Mouse (Mus musculus) hindbrain, embryonic 16.5 days (tissue): ENCODE measurements around the gene Ktn1. TPM values are rescaled to one million over a fixed set of nuclear protein-coding genes. Genes with fewer than 3 reads are reported as not detected.

Experiments used
- ATAC-seq: fragments of 200-750 bp; cut with Nextera tagmentation; 2 replicates; pipeline ENCODE4 v1.8.0; 2017; ENCODE audit warnings: moderate TSS enrichment, moderate library complexity
- H3K27ac ChIP-seq: fragments of 300-500 bp; sonication (generic); 2 replicates; pipeline ENCODE4 v1.5.1; 2014; ENCODE audit warnings: low read depth, mild to moderate bottlenecking, control low read depth, low read length, moderate library complexity
- H3K27me3 ChIP-seq: fragments of 300-500 bp; sonication (generic); replicated peaks from 2 replicates; pipeline ENCODE4 v1.6.1; 2014; ENCODE audit warnings: low read length; ENCODE audit not compliant: control insufficient read depth, insufficient read depth
- H3K36me3 ChIP-seq: fragments of 300-500 bp; sonication (generic); 2 replicates; pipeline ENCODE4 v1.6.1; 2014; ENCODE audit warnings: mild to moderate bottlenecking, low read length, moderate library complexity, mixed read lengths; ENCODE audit not compliant: control insufficient read depth, insufficient read depth
- H3K4me1 ChIP-seq: fragments of 300-500 bp; sonication (generic); 2 replicates; pipeline ENCODE4 v1.6.1; 2014; ENCODE audit warnings: low read depth, low read length; ENCODE audit not compliant: control insufficient read depth, insufficient read depth
- H3K4me2 ChIP-seq: fragments of 300-500 bp; sonication (generic); 2 replicates; pipeline ENCODE4 v1.6.1; 2014; ENCODE audit warnings: mild to moderate bottlenecking, low read length, control low read depth, moderate library complexity
- H3K4me3 ChIP-seq: fragments of 300-500 bp; sonication (generic); 2 replicates; pipeline ENCODE4 v1.5.1; 2014; ENCODE audit warnings: mild to moderate bottlenecking, low read length, control low read depth, moderate library complexity
- H3K9ac ChIP-seq: fragments of 300-500 bp; sonication (generic); 2 replicates; pipeline ENCODE4 v1.6.1; 2014; ENCODE audit warnings: low read depth, mild to moderate bottlenecking, control low read depth, low read length, moderate library complexity
- H3K9me3 ChIP-seq: fragments of 300-500 bp; sonication (generic); 2 replicates; pipeline ENCODE4 v1.6.1; 2014; ENCODE audit warnings: mild to moderate bottlenecking, low read length, moderate library complexity; ENCODE audit not compliant: control insufficient read depth
- WGBS: fragments of 180-500 bp; shearing (Covaris S2); extraction: QIAGEN DNeasy Blood & Tissue Kit; methylation state at CpG from one replicate; pipeline ENCODE4 v1.1.7; 2014; 5-methylcytosine and 5-hydroxymethylcytosine counted together
- polyA plus RNA-seq: library from polyadenylated mRNA; unstranded; fragments of >200 nt; fragmentation: Nextera tagmentation; extraction: Ambion mirVana; gene quantifications from 2 replicates; pipeline ENCODE4 v1.2.1, GENCODE M21; 2015

Gene Ktn1
- polyA plus RNA-seq, 1 experiment from 2014 or later = 56.3 TPM

- WGBS = 78% methylated on average over 7 of the region's 7 CpGs
- Histone ChIP-seq H3K27ac (no peak overlapping the region), H3K9me3 (no peaks in the 10 kb centered on the region), H3K4me3 (no peak overlapping the region), H3K9ac (no peak overlapping the region), H3K4me1 (peaks cover 4% of the 10 kb centered on the region), H3K4me2 (no peak overlapping the region), H3K36me3 (no peaks in the 10 kb centered on the region), H3K27me3 (no peaks in the 10 kb centered on the region)
- peak; percentile 65 for ATAC-seq
These were observed 13.4 kb upstream of the Ktn1 start for GRCm38 (mm10) chr14:47634846-47635245.

- ATAC-seq = no peak
- no peaks in the 10 kb centered on the region for H3K36me3 ChIP-seq
- no peaks in the 10 kb centered on the region for H3K27me3 ChIP-seq
- H3K4me3 ChIP-seq = no peak overlapping the region
- H3K9me3 ChIP-seq = no peaks in the 10 kb centered on the region
- 80% methylated on average over 4 of the region's 4 CpGs for WGBS
- no peak overlapping the region for H3K4me2 ChIP-seq
- no peak overlapping the region for H3K9ac ChIP-seq
- peaks cover 4% of the 10 kb centered on the region for H3K4me1 ChIP-seq
- H3K27ac ChIP-seq = no peak overlapping the region
These were observed 9.8 kb upstream of the Ktn1 start for GRCm38 (mm10) chr14:47638316-47638895.

GRCm38 (mm10) chr14:47645620-47646019, 2.6 kb upstream of the Ktn1 start:
- WGBS = 53% methylated on average over 7 of the region's 7 CpGs
- H3K9me3 ChIP-seq = no peaks in the 10 kb centered on the region

GRCm38 (mm10) chr14:47646246-47646645, 2.0 kb upstream of the Ktn1 start:
- Histone ChIP-seq H3K4me3 (no peak overlapping the region), H3K27me3 (no peaks in the 10 kb centered on the region), H3K9me3 (no peaks in the 10 kb centered on the region), H3K4me1 (peaks cover 16% of the 10 kb centered on the region), H3K27ac (no peak overlapping the region), H3K36me3 (no peaks in the 10 kb centered on the region), H3K9ac (no peak overlapping the region), H3K4me2 (no peak overlapping the region)
- 25% methylated on average over 5 of the region's 5 CpGs for WGBS
- no peak for ATAC-seq

More at GRCm38 (mm10) chr14:47645620-47646019, 2.6 kb upstream of the Ktn1 start:
- no peaks in the 10 kb centered on the region for H3K36me3 ChIP-seq
- no peak overlapping the region for H3K27ac ChIP-seq
- no peaks in the 10 kb centered on the region for H3K27me3 ChIP-seq
- peaks cover 12% of the 10 kb centered on the region for H3K4me1 ChIP-seq
- ATAC-seq = no peak
- no peak overlapping the region for H3K9ac ChIP-seq
- H3K4me2 ChIP-seq = no peak overlapping the region
- no peak overlapping the region for H3K4me3 ChIP-seq

GRCm38 (mm10) chr14:47646696-47647516, 1.3 kb upstream of the Ktn1 start:
- Histone ChIP-seq H3K4me3 (no peak overlapping the region), H3K27me3 (no peaks in the 10 kb centered on the region), H3K9me3 (no peaks in the 10 kb centered on the region), H3K27ac (no peak overlapping the region), H3K36me3 (no peaks in the 10 kb centered on the region), H3K9ac (no peak overlapping the region), H3K4me2 (no peak overlapping the region), H3K4me1 (peaks cover 19% of the 10 kb centered on the region)
- no peak for ATAC-seq
- WGBS = 74% methylated on average over 9 of the region's 9 CpGs

- H3K4me3 ChIP-seq = peak overlapping the region; percentile 90
- H3K27me3 ChIP-seq = no peaks in the 10 kb centered on the region
- H3K4me2 ChIP-seq = peak overlapping the region; percentile 73
- H3K9ac ChIP-seq = peak overlapping the region; percentile 97
- H3K9me3 ChIP-seq = no peaks in the 10 kb centered on the region
- no peaks in the 10 kb centered on the region for H3K36me3 ChIP-seq
- WGBS = under 1% methylated on average over 46 of the region's 82 CpGs
- ATAC-seq = peak; percentile 96
- peak overlapping the region; percentile 88 for H3K27ac ChIP-seq
- peaks cover 19% of the 10 kb centered on the region for H3K4me1 ChIP-seq
These were observed 720 bp downstream of the Ktn1 start for GRCm38 (mm10) chr14:47648706-47649630.

- peak; percentile 79 for ATAC-seq
- H3K36me3 ChIP-seq = no peaks in the 10 kb centered on the region
- 0% methylated on average over 44 of the region's 46 CpGs for WGBS
These were observed 1.5 kb downstream of the Ktn1 start for GRCm38 (mm10) chr14:47649631-47650337.

GRCm38 (mm10) chr14:47650338-47650720, 2.1 kb downstream of the Ktn1 start:
- peak overlapping the region; percentile 97 for H3K9ac ChIP-seq
- H3K4me2 ChIP-seq = peak overlapping the region; percentile 73
- no peak overlapping the region for H3K27ac ChIP-seq
- H3K9me3 ChIP-seq = no peaks in the 10 kb centered on the region
- no peaks in the 10 kb centered on the region for H3K27me3 ChIP-seq
- H3K4me1 ChIP-seq = peaks cover 19% of the 10 kb centered on the region
- no peak for ATAC-seq
- 23% methylated on average over 6 of the region's 6 CpGs for WGBS
- H3K36me3 ChIP-seq = no peaks in the 10 kb centered on the region
- H3K4me3 ChIP-seq = peak overlapping the region; percentile 90

More at GRCm38 (mm10) chr14:47649631-47650337, 1.5 kb downstream of the Ktn1 start:
- H3K4me3 ChIP-seq = peak overlapping the region; percentile 90
- H3K27me3 ChIP-seq = no peaks in the 10 kb centered on the region
- H3K9me3 ChIP-seq = no peaks in the 10 kb centered on the region
- peak overlapping the region; percentile 97 for H3K9ac ChIP-seq
- peak overlapping the region; percentile 73 for H3K4me2 ChIP-seq
- H3K27ac ChIP-seq = peak overlapping the region; percentile 88
- peaks cover 19% of the 10 kb centered on the region for H3K4me1 ChIP-seq
